Mouse (Mus musculus) gastrocnemius, adult 18-20 months (tissue): Measurements from ENCODE around the gene Fyb. TPM values are rescaled to one million over a fixed set of nuclear protein-coding genes. Genes with fewer than 3 reads are reported as not detected.

Experiments used
- DNase-seq: peaks from one replicate; pipeline ENCODE4 v3.0.0; 2021; ENCODE audit warnings: low spot score
- total RNA-seq, 2 experiments: library from RNA; stranded (reverse); gene quantifications; 2 replicates each; pipeline ENCODE4 v1.2.3; 2021

The Fyb gene
- total RNA-seq, 2 experiments from 2014 or later, result 0.48 to 1.3 TPM

DNA sequence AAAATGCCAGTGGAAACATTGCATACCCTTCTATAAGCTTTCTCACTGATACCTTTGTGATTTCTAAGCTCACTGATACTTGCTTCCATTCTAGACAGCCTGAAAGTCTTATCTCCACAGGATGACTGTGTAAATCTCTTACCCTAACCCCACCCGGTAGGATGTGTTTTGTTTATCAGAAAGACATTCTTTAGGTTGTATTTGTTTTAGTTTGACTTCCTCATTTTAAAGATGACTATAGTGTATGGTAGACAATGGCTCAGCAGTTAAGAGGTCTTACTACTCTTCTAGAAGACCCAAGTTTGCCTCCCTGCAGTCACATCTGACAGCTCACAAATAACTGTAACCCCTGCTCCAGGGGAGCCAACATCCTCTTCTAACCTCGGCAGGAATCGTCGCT lies 130.4 kb downstream of the Fyb start:
- no peak for DNase-seq

GRCm38 (mm10) chr15:6658081-6658480 lies 135.4 kb downstream of the Fyb start:
- no peak for DNase-seq

- no peak for DNase-seq
Observed at GRCm38 (mm10) chr15:6661951-6662350, 139.3 kb downstream of the Fyb start.

GRCm38 (mm10) chr15:6663991-6664390 lies 141.3 kb downstream of the Fyb start:
- no peak for DNase-seq

DNA sequence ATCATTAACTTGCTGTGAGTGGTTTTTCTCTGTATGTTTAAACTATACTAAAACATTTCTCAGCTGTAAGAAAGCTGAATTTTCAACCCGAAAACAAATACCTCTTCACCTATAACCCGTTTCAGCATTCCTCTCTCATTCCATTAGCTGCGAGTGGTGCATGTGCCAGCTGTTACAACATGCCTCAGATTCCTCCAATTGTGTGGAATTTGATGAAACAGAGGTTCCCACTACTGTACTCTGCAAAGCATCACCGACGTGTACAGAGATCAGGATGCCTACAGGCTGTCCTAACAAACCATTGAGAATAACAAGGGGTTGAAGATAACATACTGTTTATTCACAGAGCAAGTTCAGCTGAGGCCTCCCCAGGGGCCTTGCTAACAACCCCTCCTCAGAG lies 143.4 kb downstream of the Fyb start:
- DNase-seq, result no peak

DNA sequence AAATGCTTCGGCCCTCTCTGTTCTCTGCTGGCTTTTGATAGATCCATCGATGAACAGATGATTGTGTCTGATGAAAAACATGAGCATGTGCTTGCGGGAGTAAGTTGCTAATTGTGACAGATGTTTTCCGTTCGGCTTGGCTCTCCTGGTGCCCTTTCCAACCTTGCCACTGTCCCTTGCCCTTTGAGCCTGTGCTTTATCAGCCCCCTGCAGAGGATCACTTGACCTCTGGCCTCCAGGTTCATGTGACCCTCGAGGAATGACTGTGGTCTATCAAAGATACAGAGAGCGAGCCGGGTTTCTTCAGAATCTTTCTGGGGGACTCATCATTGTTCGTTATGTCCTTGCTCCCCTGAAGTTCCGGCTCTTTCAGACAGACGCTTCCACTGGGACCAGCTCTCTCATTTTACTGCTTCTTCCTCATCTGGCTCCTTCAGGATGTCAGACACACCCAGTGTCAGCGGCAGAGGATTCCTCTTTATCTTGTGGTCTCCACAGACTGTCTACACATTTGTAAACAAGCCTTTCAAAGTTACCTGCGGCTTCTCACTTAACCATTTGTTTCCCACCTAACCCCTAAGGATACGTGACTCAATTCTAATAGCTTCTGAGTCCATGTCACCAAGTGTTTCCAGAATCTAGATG lies 146.3 kb downstream of the Fyb start:
- DNase-seq, result no peak

GRCm38 (mm10) chr15:6678479-6678878 lies 155.8 kb downstream of the Fyb start:
- DNase-seq, result no peak

DNA sequence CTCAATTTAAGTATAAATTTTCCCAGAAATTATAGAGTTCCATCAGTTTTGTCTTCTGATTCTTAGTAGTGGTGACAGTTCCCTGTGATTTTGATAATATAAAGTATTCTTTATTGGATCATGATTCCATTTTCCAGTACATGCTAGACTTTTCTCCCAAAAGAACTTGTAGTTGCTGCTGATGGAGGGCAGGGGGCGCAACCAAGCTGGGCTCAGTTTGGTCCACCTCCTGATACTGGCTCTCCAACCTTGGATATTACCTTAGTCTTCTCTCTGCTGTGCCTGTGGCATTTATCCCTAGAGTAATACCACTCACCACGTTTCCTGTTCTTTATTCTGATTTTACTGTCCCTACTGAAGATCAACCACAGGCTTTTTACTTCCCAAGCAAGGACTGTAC lies 179.5 kb downstream of the Fyb start:
- no peak for DNase-seq

- no peak for DNase-seq
Observed at GRCm38 (mm10) chr15:6705351-6705901, 182.8 kb downstream of the Fyb start.

DNA sequence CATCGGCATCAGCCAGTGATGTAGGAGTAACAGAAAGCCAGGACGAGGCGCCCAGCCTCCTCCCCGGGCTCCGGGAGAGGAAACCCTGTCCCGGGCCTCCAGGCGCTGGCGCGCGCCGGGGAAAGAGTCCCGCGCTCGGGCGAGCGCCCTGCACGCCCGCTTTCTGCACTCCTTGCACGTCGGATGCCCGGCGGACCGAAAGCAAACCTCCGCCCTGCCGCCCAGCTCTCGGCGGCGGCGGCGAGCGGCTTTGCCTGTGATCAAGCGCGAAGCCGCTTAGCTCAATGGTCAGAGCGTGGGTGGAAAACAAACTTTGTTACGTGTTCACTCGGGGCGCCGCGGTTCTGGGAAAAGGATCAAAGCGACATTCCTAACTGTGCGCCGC lies 184.9 kb downstream of the Fyb start:
- DNase-seq, result peak; percentile 61

GRCm38 (mm10) chr15:6707936-6708525 lies 185.4 kb downstream of the Fyb start, which contains the start of gene Rictor:
Rictor (plus strand) TSS chr15:6708379.
- DNase-seq, result peak; percentile 83

DNA sequence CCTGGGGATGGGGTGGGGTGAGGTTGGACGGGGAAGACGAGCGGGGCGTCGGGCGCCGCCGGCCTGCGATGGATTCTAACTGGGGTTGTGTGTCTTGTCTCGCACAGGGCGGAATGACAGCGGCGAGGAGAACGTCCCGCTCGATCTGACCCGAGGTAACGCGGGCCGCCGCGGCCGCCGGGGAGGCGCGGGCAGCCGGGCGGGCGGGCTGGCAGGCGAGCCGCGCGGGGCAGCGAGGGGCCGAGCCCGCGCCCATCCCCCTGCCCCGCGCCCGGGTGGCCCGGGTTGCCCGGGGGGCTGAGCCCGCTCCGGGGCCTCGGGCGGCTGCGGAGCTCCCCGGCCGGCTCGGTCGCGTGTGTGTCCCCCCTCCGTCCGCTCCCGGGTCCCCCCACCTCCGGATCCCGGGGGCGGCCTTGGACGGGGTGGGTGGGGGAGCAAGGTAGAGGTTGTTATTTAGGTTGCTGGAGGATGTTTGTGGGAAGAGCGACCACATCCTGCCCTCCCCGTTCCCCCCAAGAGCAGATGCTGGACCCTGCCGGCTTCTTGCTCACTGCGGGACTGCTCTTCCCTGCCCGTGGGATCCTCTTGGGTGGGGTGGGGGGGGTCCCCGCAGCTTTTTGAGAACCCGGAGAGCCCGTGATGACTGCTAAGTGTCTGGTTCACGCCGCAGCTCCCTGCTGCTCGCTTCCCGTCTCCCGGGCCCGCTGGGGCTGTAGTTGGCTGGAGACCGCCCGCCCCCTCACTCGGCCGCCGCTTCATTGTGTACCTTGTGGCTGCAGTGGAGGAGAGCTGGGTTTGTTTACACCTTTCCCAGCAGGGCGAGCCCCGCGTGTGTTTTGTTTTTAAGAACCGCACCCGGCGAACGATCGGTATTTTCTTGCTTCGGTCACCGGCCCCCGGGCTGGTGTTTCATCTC lies 186.1 kb downstream of the Fyb start:
- no peak for DNase-seq

GRCm38 (mm10) chr15:6709618-6710017 lies 187.0 kb downstream of the Fyb start:
- DNase-seq, result no peak

- no peak for DNase-seq
Observed at GRCm38 (mm10) chr15:6710341-6710740, 187.7 kb downstream of the Fyb start.

DNA sequence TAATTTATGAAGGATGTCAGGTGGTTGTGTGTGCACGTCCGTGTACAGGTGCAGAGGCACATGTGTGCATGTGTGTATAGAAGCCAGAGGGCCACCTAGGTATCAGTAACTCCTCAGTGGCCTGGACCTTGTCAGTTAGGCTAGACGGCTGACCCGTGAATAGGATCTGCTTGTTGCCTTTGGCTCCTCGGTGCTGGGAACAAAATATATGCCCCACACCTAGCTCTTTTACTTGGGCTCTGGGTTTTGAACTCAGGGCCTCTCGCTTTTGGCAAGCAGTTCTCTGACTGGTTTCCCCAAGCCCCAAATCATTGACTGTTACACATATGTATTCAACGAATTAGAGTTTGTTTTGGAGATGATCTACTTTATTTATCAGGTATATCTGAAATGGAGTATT lies 188.6 kb downstream of the Fyb start:
- DNase-seq, result no peak

Other genes with a start within 250 kb of the Fyb start
- 10 to 100 TPM in 1 of 2 experiments, 1 to 10 TPM in 1; 4.9 to 11.5 TPM for gene Dab2, start 223.1 kb upstream of the Fyb start, total RNA-seq
- gene C9, start 77.5 kb upstream of the Fyb start, total RNA-seq, result not detected
- gene Rictor, start 185.5 kb downstream of the Fyb start, total RNA-seq, result 10 to 100 TPM; 10.0 to 13.3 TPM